Mouse (Mus musculus) adrenal gland, adult (tissue): ENCODE measurements around the gene Thrb.
A peak's percentile ranks its signal among the peaks of the same experiment; 100 is the strongest.

Source experiments
- DNase-seq, 2 experiments: peaks; one replicate each; pipeline ENCODE4 v3.0.0; 2022 to 2023; ENCODE audit warnings: low spot score in 1 of 2; ENCODE audit not compliant: inconsistent age in 2 of 2

Thrb gene

GRCm38 (mm10) chr14:17659686-17660328, at the start of gene Thrb:
Gene Thrb (plus strand): TSS chr14:17660261.
- peak; percentile 56 to 87 for DNase-seq

- DNase-seq: no peak
Observed at GRCm38 (mm10) chr14:17621671-17622070, 38.4 kb upstream of the Thrb start.

- no peak for DNase-seq
Observed at GRCm38 (mm10) chr14:17623936-17624335, 36.1 kb upstream of the Thrb start.

GRCm38 (mm10) chr14:17629215-17629614, 30.8 kb upstream of the Thrb start:
- no peak for DNase-seq

- peak; percentile 72 to 89 for DNase-seq
Observed at GRCm38 (mm10) chr14:17632887-17633522, 27.1 kb upstream of the Thrb start.

- DNase-seq: no peak
Observed at GRCm38 (mm10) chr14:17636971-17637370, 23.1 kb upstream of the Thrb start.

- DNase-seq: no peak
Observed at GRCm38 (mm10) chr14:17641770-17642169, 18.3 kb upstream of the Thrb start.

- no peak for DNase-seq
Observed at GRCm38 (mm10) chr14:17655084-17655483, 5.0 kb upstream of the Thrb start.

GRCm38 (mm10) chr14:17659031-17659430, 1.0 kb upstream of the Thrb start:
- DNase-seq: peak; percentile 88 to 95

GRCm38 (mm10) chr14:17660329-17661099, 453 bp downstream of the Thrb start:
- peak; percentile 92 to 97 for DNase-seq

- DNase-seq: peak in 1 of 2 experiments; percentile 94
Observed at GRCm38 (mm10) chr14:17661100-17661521, 1.1 kb downstream of the Thrb start.

GRCm38 (mm10) chr14:17662087-17662486, 2.0 kb downstream of the Thrb start:
- DNase-seq: peak in 1 of 2 experiments; percentile 40

- peak; percentile 11 to 49 for DNase-seq
Observed at GRCm38 (mm10) chr14:17674335-17674734, 14.3 kb downstream of the Thrb start.

GRCm38 (mm10) chr14:17675214-17675613, 15.2 kb downstream of the Thrb start:
- DNase-seq: peak; percentile 67 to 83

GRCm38 (mm10) chr14:17681479-17681878, 21.4 kb downstream of the Thrb start:
- DNase-seq: no peak

- DNase-seq: no peak
Observed at GRCm38 (mm10) chr14:17684881-17685280, 24.8 kb downstream of the Thrb start.

GRCm38 (mm10) chr14:17685491-17685890, 25.4 kb downstream of the Thrb start:
- DNase-seq: peak in 1 of 2 experiments; percentile 36

- DNase-seq: no peak
Observed at GRCm38 (mm10) chr14:17686939-17687338, 26.9 kb downstream of the Thrb start.

- no peak for DNase-seq
Observed at GRCm38 (mm10) chr14:17691246-17691645, 31.2 kb downstream of the Thrb start.

GRCm38 (mm10) chr14:17695526-17695925, 35.5 kb downstream of the Thrb start:
- no peak for DNase-seq

- DNase-seq: peak; percentile 27 to 74
Observed at GRCm38 (mm10) chr14:17697920-17698632, 38.0 kb downstream of the Thrb start.
